Mouse (Mus musculus): ENCODE data around the gene Mindy4. TPM values are rescaled to one million over a fixed set of nuclear protein-coding genes. Genes with fewer than 3 reads are reported as not detected.

Gene Mindy4
- polyA plus RNA-seq, 1 experiment from 2014 or later, result 2.9 TPM

GRCm38 (mm10) chr6:55300704-55301103, 97.5 kb downstream of the Mindy4 start:
- no peak overlapping the region for H3K4me3 ChIP-seq (ENCODE audit: low read depth, low read length)
- WGBS, result 86% methylated on average over 11 of the region's 11 CpGs
- no peak for ATAC-seq (ENCODE audit: low FRiP score, low TSS enrichment)
- H3K36me3 ChIP-seq (ENCODE audit: control insufficient read depth, insufficient read depth, low read length), result peaks cover 3% of the 10 kb centered on the region; the same call in 1 of the 2 replicates
- H3K4me1 ChIP-seq (replicated peaks; ENCODE audit: control insufficient read depth, insufficient read depth), result no peaks in the 10 kb centered on the region
- no peaks in the 10 kb centered on the region for H3K9me3 ChIP-seq (ENCODE audit: control insufficient read depth, low read length)
- no peak for TF ChIP-seq CTCF (IDR thresholded peaks at IDR 0.05; ENCODE audit: low read depth)
- TF ChIP-seq EP300 (optimal IDR thresholded peaks at IDR 0.05), result no peak
- no peak overlapping the region for H3K27ac ChIP-seq (replicated peaks)
- no peak overlapping the region for H3K4me2 ChIP-seq (replicated peaks; ENCODE audit: low read depth)
- H3K27me3 ChIP-seq (ENCODE audit: control insufficient read depth, insufficient read depth, low read length), result no peaks in the 10 kb centered on the region
- H3K9ac ChIP-seq (ENCODE audit: low read length), result no peak overlapping the region
- no peak for DNase-seq (ENCODE audit: low spot score)

GRCm38 (mm10) chr6:55310179-55310578, 107.0 kb downstream of the Mindy4 start:
- Histone ChIP-seq H3K9me3 (ENCODE audit: control insufficient read depth, low read length) (no peaks in the 10 kb centered on the region), H3K4me1 (replicated peaks; ENCODE audit: control insufficient read depth, insufficient read depth) (no peaks in the 10 kb centered on the region), H3K9ac (ENCODE audit: low read length) (no peak overlapping the region), H3K36me3 (ENCODE audit: control insufficient read depth, insufficient read depth, low read length) (no peaks in the 10 kb centered on the region), H3K27me3 (ENCODE audit: control insufficient read depth, insufficient read depth, low read length) (no peaks in the 10 kb centered on the region), H3K27ac (replicated peaks) (no peak overlapping the region), H3K4me3 (ENCODE audit: low read depth, low read length) (no peak overlapping the region), H3K4me2 (replicated peaks; ENCODE audit: low read depth) (no peak overlapping the region)
- ATAC-seq (ENCODE audit: low FRiP score, low TSS enrichment) (no peak), DNase-seq (ENCODE audit: low spot score) (no peak)
- TF ChIP-seq EP300 (optimal IDR thresholded peaks at IDR 0.05), result no peak
- WGBS, result 74% methylated on average over 2 of the region's 2 CpGs

- ATAC-seq (ENCODE audit: low FRiP score, low TSS enrichment) (no peak), DNase-seq (ENCODE audit: low spot score) (no peak)
- TF ChIP-seq EP300 (optimal IDR thresholded peaks at IDR 0.05) (no peak), CTCF (IDR thresholded peaks at IDR 0.05; ENCODE audit: low read depth) (no peak)
- H3K4me1 ChIP-seq (replicated peaks; ENCODE audit: control insufficient read depth, insufficient read depth), result no peaks in the 10 kb centered on the region
- no peak overlapping the region for H3K9ac ChIP-seq (ENCODE audit: low read length)
- no peaks in the 10 kb centered on the region for H3K27me3 ChIP-seq (ENCODE audit: control insufficient read depth, insufficient read depth, low read length)
- 57% methylated on average over 5 of the region's 5 CpGs for WGBS
- no peak overlapping the region for H3K4me3 ChIP-seq (ENCODE audit: low read depth, low read length)
- no peaks in the 10 kb centered on the region for H3K36me3 ChIP-seq (ENCODE audit: control insufficient read depth, insufficient read depth, low read length)
- no peak overlapping the region for H3K27ac ChIP-seq (replicated peaks)
- H3K9me3 ChIP-seq (ENCODE audit: control insufficient read depth, low read length), result no peaks in the 10 kb centered on the region
- no peak overlapping the region for H3K4me2 ChIP-seq (replicated peaks; ENCODE audit: low read depth)
These were observed 108.8 kb downstream of the Mindy4 start for GRCm38 (mm10) chr6:55311962-55312361.

GRCm38 (mm10) chr6:55313893-55314292, 110.7 kb downstream of the Mindy4 start:
- Histone ChIP-seq H3K4me2 (replicated peaks; ENCODE audit: low read depth) (no peak overlapping the region), H3K27me3 (ENCODE audit: control insufficient read depth, insufficient read depth, low read length) (no peaks in the 10 kb centered on the region), H3K27ac (replicated peaks) (no peak overlapping the region), H3K9ac (ENCODE audit: low read length) (no peak overlapping the region), H3K9me3 (ENCODE audit: control insufficient read depth, low read length) (no peaks in the 10 kb centered on the region), H3K36me3 (ENCODE audit: control insufficient read depth, insufficient read depth, low read length) (no peaks in the 10 kb centered on the region), H3K4me3 (ENCODE audit: low read depth, low read length) (no peak overlapping the region), H3K4me1 (replicated peaks; ENCODE audit: control insufficient read depth, insufficient read depth) (no peaks in the 10 kb centered on the region)
- WGBS, result 80% methylated on average over 4 of the region's 4 CpGs
- ATAC-seq (ENCODE audit: low FRiP score, low TSS enrichment), result no peak
- TF ChIP-seq EP300 (optimal IDR thresholded peaks at IDR 0.05), result no peak
- TF ChIP-seq CTCF (IDR thresholded peaks at IDR 0.05; ENCODE audit: low read depth), result no peak
- no peak for DNase-seq (ENCODE audit: low spot score)

- no peak overlapping the region for H3K27ac ChIP-seq (replicated peaks)
- DNase-seq (ENCODE audit: low spot score), result no peak
- WGBS, result 55% methylated on average over 8 of the region's 8 CpGs
- no peaks in the 10 kb centered on the region for H3K4me1 ChIP-seq (replicated peaks; ENCODE audit: control insufficient read depth, insufficient read depth)
- no peak for ATAC-seq (ENCODE audit: low FRiP score, low TSS enrichment)
- no peak overlapping the region for H3K9ac ChIP-seq (ENCODE audit: low read length)
- TF ChIP-seq EP300 (optimal IDR thresholded peaks at IDR 0.05) (no peak), CTCF (IDR thresholded peaks at IDR 0.05; ENCODE audit: low read depth) (no peak)
- H3K36me3 ChIP-seq (ENCODE audit: control insufficient read depth, insufficient read depth, low read length), result no peaks in the 10 kb centered on the region
- H3K9me3 ChIP-seq (ENCODE audit: control insufficient read depth, low read length), result no peaks in the 10 kb centered on the region
- no peaks in the 10 kb centered on the region for H3K27me3 ChIP-seq (ENCODE audit: control insufficient read depth, insufficient read depth, low read length)
- no peak overlapping the region for H3K4me3 ChIP-seq (ENCODE audit: low read depth, low read length)
- no peak overlapping the region for H3K4me2 ChIP-seq (replicated peaks; ENCODE audit: low read depth)
These were observed 111.4 kb downstream of the Mindy4 start for GRCm38 (mm10) chr6:55314628-55315027.

GRCm38 (mm10) chr6:55318597-55318996, 115.4 kb downstream of the Mindy4 start:
- 91% methylated on average over 3 of the region's 3 CpGs for WGBS
- H3K27me3 ChIP-seq (ENCODE audit: control insufficient read depth, insufficient read depth, low read length), result no peaks in the 10 kb centered on the region
- no peak overlapping the region for H3K4me3 ChIP-seq (ENCODE audit: low read depth, low read length)
- DNase-seq (ENCODE audit: low spot score) (no peak), ATAC-seq (ENCODE audit: low FRiP score, low TSS enrichment) (no peak)
- no peak for TF ChIP-seq EP300 (optimal IDR thresholded peaks at IDR 0.05)
- no peak for TF ChIP-seq CTCF (IDR thresholded peaks at IDR 0.05; ENCODE audit: low read depth)
- H3K9me3 ChIP-seq (ENCODE audit: control insufficient read depth, low read length), result no peaks in the 10 kb centered on the region
- H3K4me2 ChIP-seq (replicated peaks; ENCODE audit: low read depth), result no peak overlapping the region
- no peak overlapping the region for H3K9ac ChIP-seq (ENCODE audit: low read length)
- no peaks in the 10 kb centered on the region for H3K36me3 ChIP-seq (ENCODE audit: control insufficient read depth, insufficient read depth, low read length)
- H3K4me1 ChIP-seq (replicated peaks; ENCODE audit: control insufficient read depth, insufficient read depth), result 0 out of 2 replicates have a peak, but pooled peaks cover 3% of the 10 kb centered on the region
- no peak overlapping the region for H3K27ac ChIP-seq (replicated peaks)

Measured in stomach, postnatal 0 days (tissue).